Mouse (Mus musculus): ENCODE data around the gene Sdk1. TPM values are rescaled to one million over a fixed set of nuclear protein-coding genes. Genes with fewer than 3 reads are reported as not detected.

Sdk1 gene
- polyA plus RNA-seq, 1 experiment from 2014 or later: 1.3 TPM

GRCm38 (mm10) chr5:142010189-142010588 is 768.9 kb downstream of the Sdk1 start:
- no peak overlapping the region for H3K4me2 ChIP-seq
- H3K36me3 ChIP-seq (replicated peaks): no peaks in the 10 kb centered on the region
- no peak for ATAC-seq (ENCODE audit: low FRiP score)
- H3K9me3 ChIP-seq: no peaks in the 10 kb centered on the region
- H3K27me3 ChIP-seq: no peaks in the 10 kb centered on the region
- H3K9ac ChIP-seq: no peak overlapping the region
- 9% methylated on average over 2 of the region's 3 CpGs for WGBS
- H3K4me1 ChIP-seq: peaks cover 13% of the 10 kb centered on the region
- no peak overlapping the region for H3K27ac ChIP-seq
- no peak overlapping the region for H3K4me3 ChIP-seq (replicated peaks)

- no peak overlapping the region for H3K4me3 ChIP-seq (replicated peaks)
- H3K4me1 ChIP-seq: no peaks in the 10 kb centered on the region
- H3K27me3 ChIP-seq: no peaks in the 10 kb centered on the region
- WGBS: 80% methylated on average over 7 of the region's 7 CpGs
- H3K36me3 ChIP-seq (replicated peaks): no peaks in the 10 kb centered on the region
- H3K9ac ChIP-seq: no peak overlapping the region
- ATAC-seq (ENCODE audit: low FRiP score): no peak
- no peaks in the 10 kb centered on the region for H3K9me3 ChIP-seq
- no peak overlapping the region for H3K4me2 ChIP-seq
- no peak overlapping the region for H3K27ac ChIP-seq
These were observed 775.7 kb downstream of the Sdk1 start for GRCm38 (mm10) chr5:142017001-142017400.

- Histone ChIP-seq H3K4me2 (no peak overlapping the region), H3K9me3 (no peaks in the 10 kb centered on the region), H3K27ac (no peak overlapping the region), H3K27me3 (no peaks in the 10 kb centered on the region), H3K9ac (no peak overlapping the region), H3K4me3 (replicated peaks) (no peak overlapping the region), H3K4me1 (peaks cover 4% of the 10 kb centered on the region; the same call in 1 of the 2 replicates), H3K36me3 (replicated peaks) (no peaks in the 10 kb centered on the region)
- 65% methylated on average over 4 of the region's 4 CpGs for WGBS
- no peak for ATAC-seq (ENCODE audit: low FRiP score)
These were observed 781.7 kb downstream of the Sdk1 start for GRCm38 (mm10) chr5:142022877-142023580.

GRCm38 (mm10) chr5:142024448-142024847 is 783.2 kb downstream of the Sdk1 start:
- Histone ChIP-seq H3K4me3 (replicated peaks) (no peak overlapping the region), H3K27ac (no peak overlapping the region)
- no peak for ATAC-seq (ENCODE audit: low FRiP score)

GRCm38 (mm10) chr5:142036536-142036935 is 795.2 kb downstream of the Sdk1 start:
- no peaks in the 10 kb centered on the region for H3K36me3 ChIP-seq (replicated peaks)
- no peak overlapping the region for H3K9ac ChIP-seq
- no peaks in the 10 kb centered on the region for H3K9me3 ChIP-seq
- H3K27me3 ChIP-seq: no peaks in the 10 kb centered on the region
- no peak overlapping the region for H3K27ac ChIP-seq
- 93% methylated on average over 9 of the region's 9 CpGs for WGBS
- H3K4me2 ChIP-seq: no peak overlapping the region
- no peaks in the 10 kb centered on the region for H3K4me1 ChIP-seq
- no peak overlapping the region for H3K4me3 ChIP-seq (replicated peaks)
- no peak for ATAC-seq (ENCODE audit: low FRiP score)

More at GRCm38 (mm10) chr5:142024448-142024847, 783.2 kb downstream of the Sdk1 start:
- Histone ChIP-seq H3K36me3 (replicated peaks) (no peaks in the 10 kb centered on the region), H3K4me1 (peaks cover 4% of the 10 kb centered on the region; the same call in 1 of the 2 replicates), H3K27me3 (no peaks in the 10 kb centered on the region), H3K9ac (no peak overlapping the region), H3K9me3 (no peaks in the 10 kb centered on the region), H3K4me2 (no peak overlapping the region)
- 84% methylated on average over 12 of the region's 12 CpGs for WGBS

- no peaks in the 10 kb centered on the region for H3K27me3 ChIP-seq
- no peak overlapping the region for H3K4me2 ChIP-seq
- no peaks in the 10 kb centered on the region for H3K4me1 ChIP-seq
- no peak overlapping the region for H3K4me3 ChIP-seq (replicated peaks)
- no peak for ATAC-seq (ENCODE audit: low FRiP score)
- H3K27ac ChIP-seq: no peak overlapping the region
- WGBS: 87% methylated on average over 6 of the region's 6 CpGs
- H3K9me3 ChIP-seq: no peaks in the 10 kb centered on the region
- no peaks in the 10 kb centered on the region for H3K36me3 ChIP-seq (replicated peaks)
- no peak overlapping the region for H3K9ac ChIP-seq
These were observed 797.9 kb downstream of the Sdk1 start for GRCm38 (mm10) chr5:142039236-142039635.

- Histone ChIP-seq H3K4me2 (no peak overlapping the region), H3K36me3 (replicated peaks) (no peaks in the 10 kb centered on the region), H3K4me1 (no peaks in the 10 kb centered on the region), H3K9me3 (no peaks in the 10 kb centered on the region), H3K9ac (no peak overlapping the region), H3K4me3 (replicated peaks) (no peak overlapping the region), H3K27me3 (no peaks in the 10 kb centered on the region), H3K27ac (no peak overlapping the region)
- 81% methylated on average over 4 of the region's 4 CpGs for WGBS
- ATAC-seq (ENCODE audit: low FRiP score): no peak
These were observed 798.7 kb downstream of the Sdk1 start for GRCm38 (mm10) chr5:142039891-142040530.

- H3K4me2 ChIP-seq: no peak overlapping the region
- H3K9ac ChIP-seq: no peak overlapping the region
- H3K4me1 ChIP-seq: no peaks in the 10 kb centered on the region
- WGBS: 87% methylated on average over 8 of the region's 8 CpGs
- no peak for ATAC-seq (ENCODE audit: low FRiP score)
- no peak overlapping the region for H3K27ac ChIP-seq
- no peaks in the 10 kb centered on the region for H3K36me3 ChIP-seq (replicated peaks)
- no peak overlapping the region for H3K4me3 ChIP-seq (replicated peaks)
- H3K9me3 ChIP-seq: no peaks in the 10 kb centered on the region
- H3K27me3 ChIP-seq: no peaks in the 10 kb centered on the region
These were observed 800.0 kb downstream of the Sdk1 start for GRCm38 (mm10) chr5:142041226-142041802.

GRCm38 (mm10) chr5:142061781-142062180 is 820.5 kb downstream of the Sdk1 start:
- no peak overlapping the region for H3K4me2 ChIP-seq
- no peak overlapping the region for H3K9ac ChIP-seq
- no peaks in the 10 kb centered on the region for H3K27me3 ChIP-seq
- no peaks in the 10 kb centered on the region for H3K9me3 ChIP-seq
- no peak for ATAC-seq (ENCODE audit: low FRiP score)
- WGBS: 81% methylated on average over 4 of the region's 4 CpGs
- no peaks in the 10 kb centered on the region for H3K36me3 ChIP-seq (replicated peaks)
- H3K4me3 ChIP-seq (replicated peaks): no peak overlapping the region
- H3K4me1 ChIP-seq: no peaks in the 10 kb centered on the region
- H3K27ac ChIP-seq: no peak overlapping the region

- Histone ChIP-seq H3K27ac (no peak overlapping the region), H3K4me2 (no peak overlapping the region), H3K27me3 (no peaks in the 10 kb centered on the region), H3K4me3 (replicated peaks) (no peak overlapping the region), H3K4me1 (peaks cover 13% of the 10 kb centered on the region), H3K9me3 (no peaks in the 10 kb centered on the region), H3K36me3 (replicated peaks) (no peaks in the 10 kb centered on the region), H3K9ac (no peak overlapping the region)
- 89% methylated on average over 3 of the region's 3 CpGs for WGBS
- ATAC-seq (ENCODE audit: low FRiP score): no peak
These were observed 830.0 kb downstream of the Sdk1 start for GRCm38 (mm10) chr5:142071322-142071721.

- Histone ChIP-seq H3K4me1 (peaks cover 13% of the 10 kb centered on the region), H3K27ac (no peak overlapping the region), H3K36me3 (replicated peaks) (no peaks in the 10 kb centered on the region), H3K9me3 (no peaks in the 10 kb centered on the region), H3K4me3 (replicated peaks) (no peak overlapping the region), H3K27me3 (no peaks in the 10 kb centered on the region), H3K9ac (no peak overlapping the region), H3K4me2 (no peak overlapping the region)
- ATAC-seq (ENCODE audit: low FRiP score): no peak
- WGBS: 91% methylated on average over 3 of the region's 3 CpGs
These were observed 832.6 kb downstream of the Sdk1 start for GRCm38 (mm10) chr5:142073901-142074300.

- no peaks in the 10 kb centered on the region for H3K27me3 ChIP-seq
- no peak overlapping the region for H3K9ac ChIP-seq
- peak overlapping the region; percentile 6; the same call in 1 of the 2 replicates for H3K27ac ChIP-seq
- no peak overlapping the region for H3K4me3 ChIP-seq (replicated peaks)
- 50% methylated on average over 13 of the region's 13 CpGs for WGBS
- no peaks in the 10 kb centered on the region for H3K9me3 ChIP-seq
- H3K4me1 ChIP-seq: peaks cover 13% of the 10 kb centered on the region
- no peak overlapping the region for H3K4me2 ChIP-seq
- no peaks in the 10 kb centered on the region for H3K36me3 ChIP-seq (replicated peaks)
- no peak for ATAC-seq (ENCODE audit: low FRiP score)
These were observed 833.5 kb downstream of the Sdk1 start for GRCm38 (mm10) chr5:142074561-142075500.

Measured in forebrain, embryonic 12.5 days (tissue).